Mouse (Mus musculus) cerebellum, adult 11-12 months (tissue): ENCODE results near the gene Ralgps1.

ENCODE experiments used
- DNase-seq: peaks from one replicate; pipeline ENCODE4 v3.0.0; 2022

The Ralgps1 gene

DNA sequence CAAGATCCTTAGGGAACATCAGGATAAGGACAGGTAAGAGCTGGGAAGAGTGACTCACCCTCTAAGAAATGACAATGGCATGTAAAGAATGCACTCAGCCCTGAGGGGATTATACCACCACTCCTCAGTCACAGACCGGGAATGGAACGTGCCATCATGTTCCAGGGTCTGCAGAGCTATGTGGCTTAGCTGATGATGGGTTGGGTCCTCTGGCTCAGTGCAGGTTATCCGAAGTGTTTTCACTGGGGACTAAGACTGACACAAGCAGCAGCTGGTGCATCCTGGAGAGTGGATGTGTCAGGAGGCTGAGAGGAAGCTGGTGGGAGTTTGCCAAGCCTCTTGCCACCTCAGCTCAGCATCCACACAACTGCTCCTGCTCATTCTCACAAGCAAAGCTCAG is 50.7 kb downstream of the Ralgps1 start:
- DNase-seq = no peak

DNA sequence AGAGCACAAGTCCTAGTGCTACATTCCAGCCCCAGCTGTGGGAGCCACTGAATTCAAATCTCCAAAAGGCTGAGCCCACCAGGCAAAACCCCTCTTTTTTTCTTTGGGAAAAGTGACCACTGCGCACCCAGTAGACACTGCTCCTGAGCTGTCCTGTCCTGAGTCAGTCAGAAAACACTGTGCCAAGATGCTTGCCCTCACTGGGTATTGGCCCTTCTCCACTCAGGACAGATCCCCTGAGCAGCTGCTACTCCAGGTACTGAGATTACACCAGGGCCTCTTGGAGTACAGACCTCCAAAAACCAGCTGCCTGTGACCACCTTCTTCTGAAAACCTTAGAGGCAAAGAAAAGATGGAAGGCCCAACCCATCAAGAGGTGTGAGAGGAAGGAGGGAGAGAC is 51.4 kb downstream of the Ralgps1 start:
- no peak for DNase-seq

DNA sequence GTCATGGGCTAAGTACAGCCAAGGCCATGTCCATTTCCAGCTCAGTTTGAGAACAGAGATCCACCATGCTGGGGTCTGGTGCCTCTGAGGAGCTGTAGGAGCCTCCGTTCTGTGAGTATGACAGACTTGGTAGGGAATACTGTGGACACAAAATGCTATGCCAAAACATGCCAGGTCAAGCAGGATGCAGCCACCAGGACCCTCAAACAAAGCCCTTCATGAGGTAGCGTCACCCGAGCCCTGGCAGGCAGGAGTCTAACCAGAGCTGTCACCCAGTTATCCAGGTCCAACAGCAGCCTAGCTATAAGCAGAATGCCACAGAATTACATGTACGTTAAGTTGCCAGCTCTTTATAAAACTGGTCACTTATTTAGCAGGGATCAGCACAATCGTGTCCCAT is 51.8 kb downstream of the Ralgps1 start:
- DNase-seq = no peak

DNA sequence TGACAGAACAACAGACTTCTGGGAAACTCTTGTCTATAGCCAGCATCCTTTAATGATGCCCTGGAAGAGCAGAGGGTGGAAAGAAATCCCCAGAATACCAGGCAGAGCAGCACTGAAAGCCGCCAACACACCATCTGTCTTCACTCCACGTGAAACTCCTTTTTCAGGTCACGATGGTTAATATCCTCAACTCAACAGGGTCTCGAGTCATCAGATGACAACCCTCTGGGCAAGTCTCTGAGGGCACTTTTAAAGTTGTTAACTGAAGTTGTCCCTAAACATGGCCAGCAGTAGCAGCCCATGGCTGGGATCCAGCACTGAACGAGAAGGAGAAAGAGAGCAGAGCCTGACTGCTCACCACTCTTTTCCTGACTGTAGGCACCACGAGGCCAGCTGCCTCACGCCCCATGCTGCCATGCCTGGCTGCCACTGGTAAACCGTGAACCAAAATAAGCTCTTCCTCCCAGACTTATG is 52.8 kb downstream of the Ralgps1 start:
- peak; percentile 80 for DNase-seq

DNA sequence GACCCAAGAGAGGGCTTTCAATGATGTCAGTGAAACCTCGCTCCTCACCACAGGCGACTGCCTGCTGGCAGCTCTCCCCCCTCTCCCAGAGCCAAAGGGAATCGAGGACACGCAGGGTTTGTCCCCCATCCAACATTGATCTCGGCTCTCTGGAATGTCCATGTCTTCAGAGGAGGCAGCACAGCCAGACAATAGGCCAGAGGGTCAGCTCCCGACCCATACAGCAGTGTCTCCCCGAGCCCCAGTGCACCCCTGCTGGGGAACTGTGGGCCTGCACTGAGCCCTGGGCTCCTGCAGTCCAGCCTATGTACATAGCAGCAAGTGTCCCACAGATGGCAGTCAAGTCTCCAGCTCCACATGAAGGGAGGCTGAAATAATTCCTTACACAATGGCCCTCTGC is 54.8 kb downstream of the Ralgps1 start:
- DNase-seq = peak; percentile 78

DNA sequence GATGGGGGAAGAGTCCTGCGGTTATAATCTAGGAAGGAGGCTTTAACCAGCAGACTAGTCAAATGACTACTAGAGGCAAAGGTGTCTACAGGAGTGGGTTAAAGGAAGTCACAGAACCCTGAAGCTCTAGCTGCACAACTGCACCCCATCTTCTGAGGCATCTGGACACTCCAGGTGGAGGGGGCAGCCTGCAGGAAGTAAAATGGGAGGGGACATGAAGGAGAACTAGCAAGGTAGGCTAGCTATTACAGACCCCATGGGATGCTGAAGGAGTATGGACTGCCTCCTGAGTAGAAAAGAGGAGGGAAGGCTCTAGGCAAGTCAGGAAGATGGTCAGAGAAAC is 55.3 kb downstream of the Ralgps1 start:
- DNase-seq = no peak

DNA sequence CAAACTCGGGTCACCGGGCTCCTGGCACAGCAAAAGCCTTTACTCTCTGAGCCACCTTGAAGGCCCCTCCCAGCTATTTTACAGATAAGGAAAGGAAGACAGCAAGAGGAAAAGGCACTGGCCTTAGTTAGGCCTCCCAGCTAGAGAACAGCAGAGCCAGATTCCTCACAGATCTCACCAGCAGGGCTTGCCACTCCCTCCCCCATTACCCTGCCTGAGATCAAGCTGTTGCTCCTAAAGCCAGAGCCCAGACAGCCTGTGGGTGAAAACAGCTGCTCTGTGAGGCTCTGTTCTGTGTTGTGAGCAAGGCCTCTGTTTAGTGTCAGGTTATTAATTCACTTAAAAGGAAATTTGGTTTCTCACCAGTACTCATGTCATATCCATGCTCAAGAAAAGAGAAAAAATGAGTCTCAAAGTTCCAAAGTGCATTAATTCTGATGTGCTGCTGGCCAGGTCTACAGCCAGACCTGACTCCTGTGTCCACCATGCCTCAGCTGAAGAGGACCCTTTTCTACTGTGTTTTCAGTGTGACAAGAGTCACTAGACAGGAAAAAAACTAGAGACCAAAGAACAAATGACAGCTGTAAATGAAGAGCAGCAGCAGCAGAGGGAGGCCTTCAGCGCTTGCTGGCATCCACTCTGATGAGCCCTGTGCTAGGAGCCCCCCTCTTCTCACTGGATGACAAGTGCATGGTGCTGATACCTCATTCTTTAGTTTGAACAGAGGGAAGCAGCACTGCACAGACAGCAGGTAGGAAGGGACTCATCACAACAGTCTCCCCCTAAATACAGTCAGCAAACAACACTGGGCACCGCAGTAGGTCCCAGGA is 55.8 kb downstream of the Ralgps1 start:
- DNase-seq = no peak

DNA sequence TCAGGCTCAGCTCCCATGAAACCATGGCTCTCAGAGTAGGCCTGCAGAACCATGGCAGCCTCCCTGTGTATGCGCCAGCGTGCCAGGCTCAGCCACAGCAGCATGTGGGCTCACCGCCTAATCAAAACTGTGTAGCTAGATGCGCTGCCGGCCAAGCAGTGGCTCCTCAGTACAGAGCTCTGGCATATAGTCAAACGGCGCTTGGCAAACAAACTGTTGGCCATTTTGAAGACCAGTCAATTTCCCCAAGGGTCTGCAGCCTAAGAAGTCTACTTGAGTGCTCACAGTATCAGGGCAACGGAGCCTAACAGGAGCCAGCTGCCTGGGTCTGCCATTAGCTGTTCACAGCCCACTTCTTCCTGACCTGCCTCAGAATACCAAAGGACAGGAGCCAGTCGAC is 61.9 kb downstream of the Ralgps1 start:
- peak; percentile 81 for DNase-seq

DNA sequence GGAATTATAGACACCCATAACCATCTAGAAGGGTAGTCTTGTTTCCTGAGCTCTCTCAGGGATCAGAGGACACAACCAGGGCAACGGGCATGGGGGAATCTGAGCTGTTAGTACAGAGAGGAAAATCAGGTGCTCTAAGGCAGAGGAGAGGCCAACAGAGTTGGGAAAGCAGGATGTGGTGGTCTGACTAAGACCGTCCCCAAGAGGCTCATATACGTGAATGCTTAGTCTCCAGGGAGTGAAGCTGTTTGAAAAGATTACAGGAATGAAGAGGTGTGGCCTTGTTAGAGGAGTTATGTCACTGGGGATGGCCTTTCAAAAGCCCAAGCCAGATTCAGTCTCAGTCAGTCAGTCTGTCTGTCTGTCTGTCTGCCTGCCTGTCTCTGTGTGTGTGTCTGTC is 64.7 kb downstream of the Ralgps1 start:
- DNase-seq = no peak

DNA sequence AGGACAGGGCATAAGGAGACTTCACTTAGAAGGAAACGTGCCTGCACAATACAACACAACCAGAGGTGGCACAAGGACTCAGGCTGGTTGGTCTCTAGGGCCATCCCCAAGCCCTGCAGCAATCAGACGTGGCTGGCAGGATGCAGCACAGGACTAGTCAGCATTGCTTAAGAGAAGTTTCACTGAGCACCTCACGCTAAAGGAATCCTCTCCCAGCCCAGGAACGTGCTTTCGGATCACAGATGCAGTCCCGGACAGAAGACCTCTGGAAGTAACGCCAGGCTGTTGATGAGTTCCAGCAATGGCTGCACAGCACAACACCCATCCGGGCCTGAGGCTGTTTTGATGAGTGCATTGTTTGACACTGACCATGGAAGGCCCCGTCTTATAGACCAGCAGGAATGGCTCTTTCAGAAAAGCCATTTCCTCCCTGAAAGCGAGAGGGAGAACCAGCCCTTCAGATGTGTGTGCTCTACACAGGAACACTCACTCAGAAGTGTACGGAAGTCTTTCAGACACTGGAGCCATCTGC is 67.8 kb downstream of the Ralgps1 start:
- DNase-seq = no peak

DNA sequence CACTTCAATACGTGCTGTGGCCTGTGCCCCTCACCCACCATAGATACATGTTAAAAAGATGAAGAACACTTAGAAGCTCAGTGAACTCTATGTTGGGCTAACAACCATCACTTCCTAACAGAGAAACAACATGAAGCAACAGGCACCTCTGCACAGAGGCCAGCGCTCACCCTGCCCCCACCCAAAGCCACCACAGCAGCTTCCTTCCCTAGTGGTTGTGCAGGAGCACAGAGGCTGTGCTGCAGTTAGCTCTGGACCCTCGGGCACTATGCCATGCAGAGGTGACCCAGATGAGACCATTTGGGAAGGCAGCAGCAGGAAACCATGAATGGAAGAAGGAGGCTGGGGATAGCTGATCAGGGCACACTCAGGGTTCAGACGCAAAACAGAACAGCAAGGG is 68.5 kb downstream of the Ralgps1 start:
- no peak for DNase-seq

DNA sequence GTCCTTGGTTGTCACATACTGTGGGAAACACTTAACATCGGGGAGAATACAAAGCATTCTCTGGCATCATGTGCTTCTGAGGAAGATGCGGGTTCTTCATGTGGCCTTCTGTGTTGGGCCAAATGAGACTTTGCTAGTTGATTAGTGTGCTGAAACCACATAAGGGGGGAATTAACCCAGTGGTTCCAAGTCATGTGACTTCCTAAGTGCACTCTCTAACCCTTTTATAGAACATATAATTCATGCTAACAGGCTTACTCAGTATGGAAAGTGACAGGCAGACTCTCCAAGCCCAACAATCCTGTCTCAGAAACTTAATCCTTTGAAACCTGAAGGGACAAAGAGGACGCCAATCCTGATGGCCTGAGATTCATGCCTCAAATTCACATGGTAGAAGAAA is 68.9 kb downstream of the Ralgps1 start:
- DNase-seq = no peak

DNA sequence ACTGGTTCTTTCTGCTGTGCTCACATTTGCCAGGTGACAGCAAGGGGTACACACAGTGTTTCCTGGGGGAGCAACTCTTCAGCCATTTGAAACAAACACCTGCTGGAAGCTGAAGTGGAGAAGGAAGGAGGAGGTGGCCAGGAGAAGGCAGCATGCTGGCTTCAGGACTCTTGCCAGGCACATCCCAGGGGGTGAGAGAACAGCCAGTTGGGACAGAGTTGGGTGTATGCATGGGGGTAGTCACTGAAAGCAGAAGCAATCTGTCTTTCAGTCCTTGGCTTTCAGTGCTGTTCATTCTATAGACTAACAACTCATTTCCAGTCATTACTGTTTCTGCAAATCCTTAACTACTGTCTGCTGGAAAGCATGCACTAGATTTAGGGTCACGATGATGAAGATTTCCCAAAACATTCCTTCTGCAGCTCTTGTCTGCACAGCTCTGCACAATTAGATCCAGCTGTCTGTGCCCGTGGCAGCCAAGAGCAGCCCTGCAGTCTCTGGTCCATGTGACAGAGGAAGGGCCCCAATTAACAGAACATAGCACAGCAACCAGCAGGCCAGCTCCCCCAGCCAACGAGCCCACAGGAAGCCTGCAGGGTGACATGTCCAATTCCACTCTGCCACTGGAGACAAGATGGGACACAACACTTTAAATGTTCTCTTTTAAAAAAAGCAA is 70.8 kb downstream of the Ralgps1 start:
- DNase-seq = no peak

DNA sequence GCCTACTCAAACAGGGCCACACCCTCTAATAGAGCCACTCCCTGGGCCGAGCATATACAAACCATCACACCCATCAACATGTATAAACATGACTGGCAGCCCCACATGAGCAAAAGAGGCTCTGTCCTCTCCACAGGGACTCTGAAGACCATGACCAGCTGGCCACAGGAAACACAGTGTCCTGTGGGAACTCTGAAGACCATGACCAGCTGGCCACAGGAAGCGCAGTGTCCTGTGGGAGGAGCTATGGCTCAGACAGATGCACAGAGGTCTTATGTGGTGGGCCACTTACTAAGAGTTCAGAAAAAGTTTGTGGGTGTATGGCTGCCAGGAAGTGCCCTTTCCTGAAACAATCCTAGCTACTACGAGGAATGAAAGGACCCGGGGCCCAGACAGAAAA is 72.4 kb downstream of the Ralgps1 start:
- DNase-seq = no peak

DNA sequence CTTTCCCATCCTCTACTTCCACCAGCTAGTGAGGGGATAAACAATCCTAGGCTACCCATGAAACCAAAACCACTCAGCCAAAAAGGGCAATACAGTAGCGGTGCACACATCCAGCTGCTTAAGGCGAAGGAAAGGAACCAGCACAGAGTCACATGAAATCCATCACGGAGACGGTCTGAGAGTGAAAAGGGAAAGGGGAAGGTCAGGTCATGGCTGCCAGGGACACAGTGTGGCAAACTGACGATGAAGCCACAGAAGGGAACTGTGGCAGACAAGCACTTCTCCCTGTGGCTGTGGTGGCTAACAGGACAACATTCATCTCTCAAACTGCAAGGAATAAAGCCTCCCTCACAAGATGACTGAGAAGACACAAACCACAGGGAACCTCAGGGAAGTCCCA is 76.2 kb downstream of the Ralgps1 start:
- no peak for DNase-seq

DNA sequence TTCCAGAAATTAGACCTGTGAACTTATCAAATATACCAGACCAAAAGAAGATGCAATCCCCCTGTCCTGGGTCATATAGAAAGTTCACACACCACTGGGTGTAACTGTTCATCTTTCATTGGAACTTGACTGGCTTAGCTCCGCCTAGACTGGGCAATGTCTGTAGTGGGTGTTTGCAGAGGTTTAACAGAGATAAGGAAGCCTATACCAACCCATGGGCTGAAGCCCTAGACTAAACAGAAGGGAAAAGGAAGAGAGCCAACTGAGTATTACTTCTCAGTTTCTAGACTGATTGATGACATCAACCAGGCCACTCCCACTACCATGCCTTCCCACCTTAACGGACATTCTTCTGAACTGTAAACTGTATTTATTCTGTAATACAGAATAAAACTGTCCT is 79.2 kb downstream of the Ralgps1 start:
- DNase-seq = no peak

DNA sequence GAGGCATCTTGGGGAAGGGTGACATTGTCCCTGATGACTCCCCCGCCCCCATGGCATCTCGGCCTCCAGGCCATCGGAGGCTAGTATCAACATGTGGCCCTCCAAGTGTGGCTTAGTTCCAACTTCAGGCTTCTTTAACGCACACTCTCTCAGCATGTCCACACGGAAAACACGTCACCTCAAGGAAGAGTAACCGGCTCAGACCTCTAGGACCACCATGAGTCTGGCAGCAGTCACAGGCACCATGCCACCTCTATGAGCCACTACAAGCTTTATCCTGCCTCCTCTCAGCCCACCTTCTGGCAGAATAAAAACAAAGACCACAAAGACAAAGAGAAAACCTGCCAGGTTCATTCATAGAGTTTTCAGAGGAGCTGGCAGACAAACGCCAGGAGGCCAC is 80.8 kb downstream of the Ralgps1 start:
- no peak for DNase-seq

DNA sequence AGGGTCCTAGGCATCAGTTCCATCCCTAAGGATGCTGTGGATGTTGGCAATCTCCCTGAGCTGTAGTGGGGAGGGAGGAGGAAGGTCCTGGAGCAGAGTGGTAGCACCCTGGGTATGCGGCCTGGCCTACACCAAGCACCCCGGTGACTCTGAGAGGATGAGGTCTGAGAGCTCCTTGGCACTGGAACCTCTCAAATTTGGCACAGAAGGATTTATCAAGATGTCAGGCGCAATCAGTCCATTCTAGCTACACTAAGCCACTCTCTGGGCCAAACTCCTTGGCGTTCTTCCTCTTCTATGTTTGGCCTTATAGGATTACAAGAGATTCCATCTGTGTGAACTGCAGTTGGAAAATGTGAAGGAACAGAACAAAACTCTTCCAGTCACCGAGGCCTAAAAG is 82.4 kb downstream of the Ralgps1 start:
- DNase-seq = peak; percentile 82

DNA sequence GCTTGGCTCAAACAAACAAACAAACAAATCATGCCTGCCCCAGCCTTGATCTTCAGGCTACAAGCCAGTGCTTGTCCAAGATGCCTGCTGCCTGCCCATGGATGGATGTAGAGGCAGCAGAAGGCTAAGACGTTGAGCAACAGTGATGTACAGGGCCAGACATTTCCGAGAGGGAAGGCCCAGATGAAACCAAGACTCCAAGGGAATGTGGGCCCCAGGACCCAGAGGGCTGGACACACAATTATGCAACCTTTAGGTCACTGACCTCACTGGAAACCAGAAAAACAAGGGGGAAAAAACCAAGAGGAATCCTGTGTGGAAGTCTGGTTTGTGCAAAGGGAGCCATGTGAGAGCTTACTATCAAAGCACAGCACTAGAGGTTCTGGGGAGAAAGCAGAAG is 87.6 kb downstream of the Ralgps1 start:
- no peak for DNase-seq

DNA sequence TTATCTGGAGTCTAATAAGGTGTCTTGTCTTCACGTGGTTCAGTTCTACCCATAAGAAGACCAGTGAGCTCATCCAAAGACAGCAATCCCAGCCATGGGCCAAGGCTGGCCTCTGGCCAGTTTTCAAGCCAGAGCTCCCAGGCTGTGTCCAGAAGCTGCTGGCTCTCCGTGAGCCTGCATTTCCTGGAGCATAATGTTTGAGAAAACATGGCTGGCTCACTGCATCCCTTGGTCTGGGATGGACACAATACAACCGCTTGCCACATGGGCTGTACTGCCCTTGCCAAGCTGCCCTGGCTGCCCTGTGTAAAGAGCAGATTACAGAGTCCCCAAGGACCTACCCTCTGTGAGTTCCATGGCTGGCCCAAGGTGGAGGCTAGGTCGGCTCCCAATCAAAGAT is 88.4 kb downstream of the Ralgps1 start:
- DNase-seq = peak; percentile 89

DNA sequence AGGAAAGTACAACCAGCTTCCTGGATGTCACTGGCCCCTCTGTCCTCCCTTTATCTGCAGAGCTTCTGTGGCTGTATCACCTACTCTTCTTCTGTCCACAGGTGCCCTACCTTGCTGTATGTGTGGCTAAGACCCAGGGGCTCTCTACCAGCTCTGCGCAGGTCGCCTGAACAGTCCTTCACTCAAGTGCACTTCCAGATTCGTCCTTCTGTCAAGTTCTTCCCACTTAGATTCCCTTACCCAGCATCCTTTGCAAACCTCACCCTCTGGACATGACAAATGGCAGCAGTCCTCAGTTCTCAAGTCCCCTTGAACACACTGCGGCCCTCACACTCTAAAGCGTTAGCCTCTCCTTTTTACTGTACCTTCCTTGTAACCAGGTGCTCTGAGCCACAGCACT is 89.5 kb downstream of the Ralgps1 start:
- DNase-seq = no peak

DNA sequence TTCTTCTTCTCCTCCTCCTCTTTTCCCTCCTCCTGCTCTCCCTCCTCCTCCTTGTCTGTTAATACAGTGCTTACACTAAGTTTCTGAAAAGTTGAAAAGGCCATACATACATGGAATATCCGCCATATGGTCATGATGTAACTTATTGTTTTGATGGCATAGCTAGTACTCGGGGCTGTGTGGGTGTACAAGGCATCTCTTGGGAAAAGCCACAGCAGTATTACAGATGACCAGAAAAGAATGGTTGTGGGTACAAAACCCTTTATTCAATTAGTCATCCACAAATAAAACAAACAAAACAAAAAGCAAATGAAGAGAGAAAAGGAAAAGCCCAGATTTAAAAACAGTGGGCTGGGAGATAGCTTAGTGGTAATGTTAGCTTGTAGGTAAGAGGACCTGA is 90.8 kb downstream of the Ralgps1 start:
- no peak for DNase-seq

DNA sequence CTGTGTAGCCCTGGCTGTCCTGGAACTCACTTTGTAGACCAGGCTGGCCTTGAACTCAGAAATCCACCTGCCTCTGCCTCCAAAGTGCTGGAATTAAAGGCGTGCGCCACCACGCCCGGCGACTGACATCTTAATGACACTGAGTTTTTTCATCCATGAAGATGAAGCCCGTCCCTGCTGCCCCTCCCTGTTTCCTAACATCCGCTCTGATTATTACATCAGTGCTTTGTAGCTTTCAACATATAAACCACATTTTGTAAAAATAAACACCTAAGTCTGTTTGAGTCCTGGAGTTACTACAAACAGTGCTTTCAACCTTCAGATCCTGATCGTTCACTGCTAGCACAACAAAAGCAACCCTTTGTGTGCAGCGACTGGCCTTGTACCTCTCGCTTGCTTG is 91.5 kb downstream of the Ralgps1 start:
- no peak for DNase-seq

DNA sequence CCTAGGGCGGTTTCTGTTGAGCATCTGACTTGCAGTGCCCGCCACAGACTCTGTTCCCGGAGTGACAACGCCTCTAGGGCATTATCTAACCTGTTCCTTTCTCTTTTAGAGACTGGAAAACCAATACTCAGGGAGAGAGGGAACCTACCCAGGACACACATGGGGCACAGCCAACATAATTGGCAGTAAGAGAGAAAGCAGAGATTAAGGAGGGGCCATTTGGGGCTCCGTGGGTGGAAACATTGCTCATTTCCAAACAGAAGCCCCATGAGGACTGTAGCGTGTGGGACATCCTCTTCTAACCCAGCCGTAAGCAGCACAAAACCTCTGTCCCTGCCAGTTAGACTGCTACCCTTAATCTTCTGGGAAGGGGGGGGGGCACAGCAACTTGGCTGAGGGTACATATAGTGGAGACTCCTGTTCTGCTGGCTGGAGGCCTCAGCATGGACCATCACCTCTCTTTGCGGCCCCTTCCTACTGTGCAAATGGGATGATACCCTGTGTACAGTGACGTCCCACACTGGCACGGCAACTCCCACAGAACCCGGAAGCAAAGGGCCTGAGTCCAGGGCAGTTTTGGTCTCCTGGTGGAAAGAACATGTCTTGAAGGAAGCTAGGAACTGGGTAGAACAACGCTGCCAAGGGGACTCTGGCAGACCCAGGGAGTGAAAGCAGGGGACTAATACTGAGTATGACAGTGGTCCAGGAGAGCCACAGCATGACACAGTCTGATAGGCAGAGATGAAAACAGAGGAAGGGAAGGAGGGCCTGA is 96.4 kb downstream of the Ralgps1 start:
- peak; percentile 49 for DNase-seq
